Mouse (Mus musculus): Measurements from ENCODE around the gene Plekhn1.

Plekhn1 gene

GRCm38 (mm10) chr4:156185950-156186850 lies 48.5 kb downstream of the Plekhn1 start:
- peak in 1 of 2 experiments; percentile 57 for DNase-seq (ENCODE audit: low spot score in 2 of 2)

GRCm38 (mm10) chr4:156185456-156185949 lies 49.2 kb downstream of the Plekhn1 start:
- no peak for DNase-seq (ENCODE audit: low spot score in 2 of 2)

- DNase-seq (ENCODE audit: low spot score in 2 of 2) = no peak
These were observed 50.2 kb downstream of the Plekhn1 start for GRCm38 (mm10) chr4:156184291-156184954.

- DNase-seq (ENCODE audit: low spot score in 2 of 2) = no peak
These were observed 50.9 kb downstream of the Plekhn1 start for GRCm38 (mm10) chr4:156183747-156184146.

- no peak for DNase-seq (ENCODE audit: low spot score in 2 of 2)
These were observed 57.0 kb downstream of the Plekhn1 start for GRCm38 (mm10) chr4:156177630-156178029.

- no peak for DNase-seq (ENCODE audit: low spot score in 2 of 2)
These were observed 62.8 kb downstream of the Plekhn1 start for GRCm38 (mm10) chr4:156171828-156172227.

Measured in left cerebral cortex, adult 9 months (tissue).